Mouse (Mus musculus): ENCODE measurements at regions not wholly inside any gene's neighbourhood (a gene's known extent, or its start where the extent isn't known, plus 50 kb on each side); places are given as distances from the start of the nearest gene placed in this dataset.

DNA sequence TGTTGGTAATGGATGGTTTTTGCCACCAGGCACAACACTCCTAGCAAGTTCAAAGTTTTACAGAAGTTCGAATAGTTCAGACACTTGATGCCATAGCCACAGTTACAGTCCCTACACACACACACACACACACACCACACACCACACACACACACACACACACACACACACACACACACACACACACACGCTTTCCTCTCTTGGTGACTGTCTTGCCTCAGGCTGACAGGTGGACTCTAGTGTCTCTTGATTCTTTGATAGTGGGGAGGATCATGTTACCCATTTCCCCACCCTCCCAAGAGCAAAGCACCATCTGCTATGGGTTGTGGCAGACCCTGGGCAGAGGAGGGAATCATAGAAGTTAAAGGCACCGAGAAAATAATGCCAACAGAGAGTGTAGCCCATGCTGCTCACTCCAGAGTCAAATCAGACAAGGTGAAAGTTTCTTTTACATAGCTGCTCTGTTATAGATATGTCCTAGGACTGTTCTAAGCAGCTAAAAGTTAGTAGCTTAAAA, 75.9 kb downstream of the Klhl25 start:
- DNase-seq (ENCODE audit: low spot score): no peak

DNA sequence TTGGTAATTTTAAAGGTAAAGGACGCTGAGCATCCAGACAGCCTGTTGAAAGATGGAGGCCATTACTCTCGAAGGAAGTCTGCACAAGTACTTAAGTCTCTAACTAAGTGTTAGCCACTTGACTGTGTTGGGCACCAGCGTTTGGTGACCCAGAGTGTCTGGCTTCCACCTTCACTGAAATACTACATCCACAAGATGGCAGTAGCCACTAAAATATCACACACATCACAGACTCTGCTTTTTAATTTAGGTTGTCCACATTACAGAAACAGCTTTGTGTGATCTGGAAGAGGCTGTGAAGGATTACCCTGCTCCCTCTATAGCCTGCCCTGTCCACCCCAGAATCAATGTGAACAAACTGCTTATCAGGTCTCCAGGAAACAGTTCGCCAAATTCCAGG, 79.4 kb downstream of the Klhl25 start:
- no peak for DNase-seq (ENCODE audit: low spot score)

DNA sequence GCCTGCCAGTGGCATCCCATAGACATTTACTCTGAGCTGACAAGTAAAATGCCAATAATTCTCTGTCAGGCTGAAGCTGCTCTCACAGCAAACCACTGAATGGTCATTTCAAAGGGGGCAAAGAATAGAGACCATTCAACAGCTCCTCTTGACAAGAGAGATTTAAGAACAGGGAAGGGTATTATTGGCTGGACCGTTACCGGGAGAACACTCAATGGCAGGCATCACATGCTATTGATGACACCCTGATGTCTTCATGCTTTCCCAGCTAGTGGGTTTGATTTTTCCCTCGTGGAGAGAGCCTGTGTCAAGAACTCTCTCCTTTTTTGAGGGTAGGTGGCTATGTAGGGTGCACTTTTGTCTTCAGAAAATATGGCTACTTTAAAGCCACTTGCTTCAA, 95.7 kb downstream of the Klhl25 start:
- no peak for DNase-seq (ENCODE audit: low spot score)

DNA sequence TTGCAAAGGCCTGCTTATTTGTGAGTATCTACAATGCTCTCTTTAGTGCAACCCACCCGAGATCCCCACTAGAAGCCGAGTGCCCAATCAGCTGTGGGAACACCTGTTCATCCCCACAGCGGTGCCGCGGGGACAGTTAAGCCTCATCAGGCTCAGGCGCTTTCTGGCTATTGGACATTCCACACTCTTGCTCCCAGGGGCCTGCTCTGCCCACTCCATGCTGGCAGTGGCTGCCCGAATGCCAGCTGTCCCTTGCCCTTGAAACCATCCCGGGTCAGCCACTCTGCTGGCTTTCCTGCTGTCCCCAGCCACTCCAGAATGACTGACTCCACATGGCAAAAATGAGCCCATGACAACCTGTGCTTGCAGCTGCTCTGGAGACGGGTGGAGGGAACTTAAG, 107.6 kb downstream of the Klhl25 start:
- DNase-seq (ENCODE audit: low spot score): no peak

DNA sequence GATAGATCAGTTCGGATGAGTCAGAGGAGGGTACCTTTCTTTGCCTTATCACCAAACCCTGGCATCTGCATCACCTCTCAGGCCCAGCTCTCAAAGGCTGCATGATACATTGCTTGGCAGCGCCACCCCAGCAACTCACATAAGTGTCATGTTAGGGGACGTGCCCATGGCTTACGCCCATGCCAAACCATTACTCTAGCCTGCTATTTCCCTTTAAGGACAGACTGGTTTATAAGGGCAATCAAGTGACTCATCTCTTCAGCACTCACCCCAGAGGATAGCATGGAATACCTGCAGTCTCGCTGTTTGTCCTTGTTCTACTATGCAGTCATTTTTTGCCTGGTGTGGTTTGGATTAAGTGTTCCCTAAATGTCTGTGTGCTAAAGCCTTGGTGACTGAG, 109.3 kb downstream of the Klhl25 start:
- no peak for DNase-seq (ENCODE audit: low spot score)

DNA sequence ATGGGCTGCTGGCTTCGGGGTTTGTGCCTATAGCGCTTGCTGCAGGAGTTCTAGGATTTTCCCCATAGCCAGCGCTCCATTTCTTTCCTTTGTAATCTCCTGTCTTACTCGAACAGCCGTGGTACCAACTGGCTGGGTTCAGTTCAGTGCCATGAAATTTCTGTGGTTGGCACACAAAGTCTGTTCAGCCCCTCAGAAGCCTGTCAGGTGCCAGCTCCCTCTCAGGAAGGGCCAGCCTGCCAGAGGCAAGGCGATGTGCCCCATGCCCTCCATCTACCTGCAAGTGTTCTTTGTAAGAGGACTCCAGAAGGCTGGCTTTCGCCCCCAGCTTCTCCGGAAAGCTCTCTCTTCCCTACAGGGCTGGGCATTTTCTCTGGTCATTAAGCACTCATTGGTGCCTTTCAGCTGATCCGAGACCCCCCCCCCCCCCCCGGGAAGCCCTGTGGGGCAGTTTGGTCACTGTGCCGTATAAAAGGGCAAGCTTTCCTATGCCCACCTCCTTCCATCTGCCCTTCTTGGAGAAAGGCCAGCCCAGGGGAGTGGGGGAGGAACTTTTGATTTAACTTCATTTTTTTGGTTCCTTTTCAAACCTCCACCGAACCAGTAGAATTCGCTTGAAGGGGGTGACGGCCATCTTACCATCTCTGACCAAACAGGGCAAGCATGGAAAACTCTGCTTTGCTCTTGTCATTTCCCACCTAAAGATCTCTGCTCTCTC, 112.0 kb downstream of the Klhl25 start:
- no peak for DNase-seq (ENCODE audit: low spot score)

DNA sequence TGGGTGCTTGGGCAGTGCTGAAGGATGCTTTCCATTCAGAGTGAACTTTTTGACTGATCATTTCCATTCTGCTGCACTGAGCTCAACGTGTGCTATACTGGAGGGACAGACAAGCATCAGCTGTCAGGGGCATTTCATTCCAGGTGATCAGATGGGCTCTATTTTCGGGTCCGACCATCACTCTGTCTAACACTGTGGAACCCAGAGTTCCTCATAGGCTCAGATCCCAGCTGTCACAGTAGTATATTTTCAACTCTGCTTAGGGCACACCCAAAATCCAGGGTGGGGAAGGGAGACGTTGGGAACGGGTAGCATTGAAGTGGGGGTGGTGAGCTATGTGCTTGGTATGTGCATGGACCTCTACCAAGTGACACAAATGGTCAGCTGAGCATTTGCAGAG, 120.1 kb downstream of the Klhl25 start:
- DNase-seq (ENCODE audit: low spot score): no peak

DNA sequence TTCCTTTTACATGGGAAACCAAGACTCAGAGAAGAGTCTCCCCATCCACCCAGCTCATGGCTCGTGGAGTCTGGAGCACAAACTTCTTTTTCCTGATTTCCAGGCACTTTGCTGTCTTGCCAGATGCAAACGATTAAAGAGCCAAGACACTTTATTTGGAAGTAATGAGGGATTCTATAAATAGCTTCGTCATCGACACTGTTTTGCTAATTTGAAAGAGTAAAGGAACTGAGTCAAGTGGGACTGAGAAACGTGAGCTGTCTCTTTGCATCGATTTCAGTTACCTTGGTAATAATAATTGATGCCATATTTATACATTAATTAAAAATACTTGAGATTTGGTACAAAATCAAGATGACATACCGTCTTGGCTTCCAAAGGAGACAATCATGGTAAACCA, 122.8 kb downstream of the Klhl25 start:
- DNase-seq (ENCODE audit: low spot score): no peak

DNA sequence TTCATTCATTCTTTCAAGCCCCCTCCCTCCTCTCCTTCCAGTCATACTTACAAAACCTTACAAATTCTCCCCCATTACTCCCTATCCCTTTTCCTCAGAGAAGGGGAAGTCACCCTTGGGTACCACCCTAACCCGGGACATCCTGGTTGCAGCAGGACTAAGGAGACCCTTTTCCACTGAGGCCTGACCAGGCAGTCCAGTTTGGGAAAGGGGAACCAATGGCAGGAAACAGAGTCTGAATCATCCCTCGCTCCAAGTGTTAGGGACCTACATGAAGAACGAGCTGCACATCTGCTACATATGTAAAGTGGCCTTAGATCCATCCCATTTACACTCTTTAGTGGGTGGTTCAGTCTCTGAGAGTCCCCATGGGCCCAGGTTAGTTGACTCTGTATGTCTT, 123.6 kb downstream of the Klhl25 start:
- no peak for DNase-seq (ENCODE audit: low spot score)

DNA sequence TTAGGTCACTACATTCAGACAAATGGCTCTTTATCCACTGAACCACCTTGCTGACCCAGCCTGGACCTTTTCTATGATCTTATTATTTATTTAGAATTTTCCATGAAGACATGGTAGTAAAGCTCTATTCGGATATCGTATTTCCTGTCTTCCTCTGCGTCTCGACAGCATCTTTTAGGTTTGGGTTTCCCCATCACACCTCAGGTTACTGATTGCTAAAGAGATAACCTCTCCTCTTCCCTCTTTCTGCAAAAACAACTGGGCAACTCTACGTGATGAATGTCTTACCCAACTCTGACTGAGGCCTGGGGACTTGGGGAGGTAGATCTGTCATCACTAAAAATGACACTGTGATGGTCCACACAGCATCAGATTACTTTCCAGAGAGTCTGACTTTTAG, 133.4 kb downstream of the Klhl25 start:
- no peak for DNase-seq (ENCODE audit: low spot score)

DNA sequence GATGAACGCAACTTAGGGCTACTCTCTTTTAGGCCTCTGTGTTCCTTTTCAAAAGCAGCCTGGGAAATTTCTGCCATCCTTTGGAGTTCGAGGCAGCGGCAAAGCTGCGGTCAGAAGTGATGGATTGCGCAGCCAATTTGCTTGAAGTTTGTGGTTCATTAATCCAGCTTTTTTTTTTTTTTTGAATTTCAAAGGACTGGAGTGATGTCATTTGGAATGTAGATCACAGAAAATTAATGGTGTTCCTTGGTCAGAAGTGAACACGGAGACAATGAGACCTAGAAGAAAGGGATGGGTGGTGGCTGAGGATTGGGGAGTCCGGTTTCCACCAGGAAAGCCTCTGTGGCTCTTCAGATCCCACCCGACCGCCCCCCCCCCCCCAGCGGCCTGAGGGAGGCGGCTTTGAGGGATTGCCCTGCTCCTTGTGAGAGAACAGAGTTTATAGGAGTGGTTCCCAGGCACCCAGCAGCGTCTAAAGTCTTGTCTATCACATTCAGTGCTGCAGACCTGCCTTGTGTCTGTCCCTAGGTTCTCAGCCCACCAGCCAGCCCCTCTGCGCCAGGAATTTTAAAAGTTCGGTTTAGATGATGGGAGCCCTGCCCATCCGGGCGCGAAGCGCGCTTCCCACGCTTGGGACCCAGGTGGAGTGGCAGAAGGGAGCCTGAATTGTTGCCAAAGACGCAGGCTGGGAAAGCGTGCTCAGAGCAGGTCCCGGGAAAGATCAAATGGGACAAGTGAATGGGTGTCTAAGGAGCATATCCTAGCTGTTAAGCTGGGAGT, 135.1 kb downstream of the Klhl25 start:
- peak; percentile 3 for DNase-seq (ENCODE audit: low spot score)

DNA sequence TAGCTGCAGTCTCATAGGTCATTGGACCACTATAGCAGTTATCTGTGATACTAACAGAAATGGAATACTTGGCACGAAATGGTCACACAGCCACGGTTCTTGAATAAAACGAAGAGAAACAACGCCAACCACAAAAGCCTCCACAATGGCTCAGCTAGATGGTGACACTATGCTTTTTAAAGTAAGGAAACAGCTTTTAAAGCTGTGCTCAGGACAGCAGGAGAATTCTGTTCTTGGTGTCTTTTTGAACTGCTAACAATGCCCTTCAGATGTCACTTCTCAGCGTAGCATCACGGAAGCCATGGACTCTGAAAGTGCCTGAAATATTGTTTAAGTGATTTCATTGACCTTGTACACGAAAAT, 135.7 kb downstream of the Klhl25 start:
- DNase-seq (ENCODE audit: low spot score): no peak

DNA sequence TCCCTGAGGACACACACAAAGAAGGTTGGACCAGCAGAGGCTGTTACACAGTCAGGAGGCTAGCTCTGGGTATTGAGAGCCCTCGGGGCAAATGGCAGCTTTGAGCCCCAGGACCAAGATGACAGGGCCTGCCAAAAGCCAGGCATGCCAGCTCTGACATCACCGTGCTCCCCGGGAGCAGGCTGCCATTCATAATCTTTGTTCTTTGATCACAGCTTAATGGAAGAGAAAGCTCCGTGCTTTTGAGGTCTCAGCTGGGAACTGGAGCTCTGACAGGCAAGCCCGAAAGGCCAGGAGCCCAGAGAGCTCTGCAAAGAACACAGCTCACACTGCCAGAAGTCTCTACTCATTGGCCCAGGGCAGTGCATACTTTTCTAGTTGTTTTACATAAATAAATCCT, 150.7 kb downstream of the Klhl25 start:
- no peak for DNase-seq (ENCODE audit: low spot score)

DNA sequence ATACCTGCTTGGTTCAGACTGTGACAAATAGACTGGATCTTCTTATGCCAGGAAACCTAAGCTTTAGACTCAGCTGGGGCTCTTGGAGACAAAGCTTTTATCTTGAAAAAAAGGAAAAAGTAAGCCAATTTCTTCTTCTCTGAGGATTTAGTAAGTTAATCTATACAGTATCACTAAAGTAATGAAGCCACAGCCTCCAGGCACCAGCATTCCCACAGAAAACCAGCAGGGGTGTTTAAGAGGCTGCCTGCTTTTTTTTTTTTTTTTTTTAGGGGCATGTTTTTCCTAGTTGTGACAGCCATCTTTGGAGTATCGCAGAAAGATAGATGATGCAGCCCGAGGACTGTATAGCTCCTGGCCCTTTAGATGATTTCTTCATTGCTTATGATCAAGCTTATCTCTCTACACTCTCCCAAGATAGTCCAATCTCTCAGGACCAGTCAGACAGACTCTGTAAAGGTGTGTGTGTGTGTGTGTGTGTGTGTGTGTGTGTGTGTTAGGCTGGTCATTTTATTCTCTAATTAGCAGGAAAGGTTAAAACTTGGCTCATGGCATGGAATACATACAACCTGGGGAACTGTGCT, 151.3 kb downstream of the Klhl25 start:
- DNase-seq (ENCODE audit: low spot score): no peak

DNA sequence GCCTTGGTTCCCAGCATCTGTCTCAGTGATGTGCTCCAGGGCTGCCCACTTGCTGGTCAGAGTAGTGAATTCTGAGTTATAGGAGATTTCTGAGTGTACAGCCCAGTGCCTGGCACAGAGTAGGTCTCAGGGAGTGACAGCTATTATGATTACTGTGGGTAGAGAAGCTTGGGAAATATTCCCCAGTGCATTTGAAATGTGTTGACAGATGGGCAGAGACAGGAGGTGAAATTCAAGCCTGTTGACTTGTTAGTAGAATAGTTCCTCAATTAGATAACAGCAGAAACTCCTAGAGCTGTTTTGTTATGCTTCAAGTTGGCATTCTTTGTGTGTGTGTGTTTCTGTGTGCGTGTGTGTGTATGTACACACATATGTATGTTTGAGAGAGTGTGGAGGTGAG, 152.9 kb downstream of the Klhl25 start:
- no peak for DNase-seq (ENCODE audit: low spot score)

DNA sequence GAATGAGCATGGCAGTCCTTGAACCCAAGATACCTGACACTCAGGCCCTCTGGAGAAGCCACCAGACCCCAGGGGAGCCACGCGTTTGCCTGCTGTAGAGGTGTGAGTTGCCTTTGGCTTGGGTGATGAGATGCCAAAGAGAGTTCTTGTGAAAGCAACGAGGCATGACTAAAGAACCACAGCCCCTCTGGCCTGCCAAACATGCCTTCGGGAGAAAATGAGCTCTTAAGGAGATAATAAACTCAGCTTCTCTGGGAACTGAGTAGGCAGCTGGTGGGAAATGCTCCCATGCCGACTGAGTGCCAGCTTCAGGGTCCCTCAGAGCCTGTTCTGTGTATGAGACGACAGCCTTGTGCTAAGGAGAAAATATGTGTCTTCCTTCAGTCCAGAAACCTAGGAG, 160.1 kb downstream of the Klhl25 start:
- DNase-seq (ENCODE audit: low spot score): no peak

DNA sequence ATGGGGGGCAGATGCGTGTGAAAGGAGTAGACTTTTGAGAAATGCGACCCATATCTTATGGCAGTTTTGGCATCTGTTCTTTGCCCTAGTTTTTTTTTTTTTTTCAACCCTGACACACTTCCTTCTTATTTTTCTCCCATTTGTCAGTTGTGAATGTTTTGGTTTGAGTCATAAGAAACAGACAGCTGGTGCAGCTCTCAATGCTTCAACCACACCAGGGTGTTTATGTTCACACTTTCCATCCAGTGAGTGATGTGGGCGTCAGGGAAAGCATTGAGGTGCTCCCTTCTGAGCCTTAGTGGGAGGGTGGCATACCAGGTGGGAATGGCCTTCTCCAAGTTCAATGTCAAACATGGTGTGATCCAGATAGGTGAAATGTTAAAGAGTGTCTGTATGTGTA, 181.9 kb upstream of the Agbl1 start:
- DNase-seq (ENCODE audit: low spot score): no peak

DNA sequence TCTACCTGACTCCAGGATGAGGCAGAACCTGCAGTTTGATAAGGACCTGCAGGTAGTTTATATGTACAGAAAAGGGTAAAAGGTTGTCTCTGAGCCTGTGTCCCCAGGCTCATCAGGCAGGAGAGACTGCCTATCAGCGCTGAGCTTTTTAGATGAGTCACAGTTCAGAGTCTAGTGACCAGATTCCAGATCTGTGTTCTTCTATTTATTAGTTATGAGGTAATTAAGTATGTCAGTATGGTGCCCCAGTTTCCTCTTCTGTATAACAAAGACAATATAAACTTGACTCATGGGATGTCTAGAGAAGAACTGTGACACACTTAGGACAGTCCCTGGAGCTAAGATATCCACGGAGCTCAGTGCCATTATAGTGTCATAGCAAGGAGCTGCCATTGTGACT, 180.3 kb upstream of the Agbl1 start:
- DNase-seq (ENCODE audit: low spot score): no peak

DNA sequence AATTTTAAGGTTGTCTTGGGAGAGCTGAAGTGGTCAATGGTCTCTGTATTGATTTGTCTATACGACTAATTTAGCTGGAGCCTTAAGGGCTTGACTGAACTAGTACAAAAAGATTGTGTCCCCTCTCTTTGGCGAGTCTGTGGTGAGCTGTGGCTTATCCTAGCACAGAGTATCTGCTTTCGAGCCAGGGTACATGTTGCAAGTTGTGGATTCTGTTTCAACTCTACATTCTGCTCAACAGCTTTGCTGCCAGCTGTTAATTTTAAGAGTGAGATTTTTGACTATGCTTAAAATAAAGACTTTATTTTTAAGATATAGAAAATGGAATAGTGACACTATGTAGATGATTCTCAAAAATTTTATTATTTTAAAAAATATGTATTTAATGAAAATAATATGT, 175.8 kb upstream of the Agbl1 start:
- no peak for DNase-seq (ENCODE audit: low spot score)

DNA sequence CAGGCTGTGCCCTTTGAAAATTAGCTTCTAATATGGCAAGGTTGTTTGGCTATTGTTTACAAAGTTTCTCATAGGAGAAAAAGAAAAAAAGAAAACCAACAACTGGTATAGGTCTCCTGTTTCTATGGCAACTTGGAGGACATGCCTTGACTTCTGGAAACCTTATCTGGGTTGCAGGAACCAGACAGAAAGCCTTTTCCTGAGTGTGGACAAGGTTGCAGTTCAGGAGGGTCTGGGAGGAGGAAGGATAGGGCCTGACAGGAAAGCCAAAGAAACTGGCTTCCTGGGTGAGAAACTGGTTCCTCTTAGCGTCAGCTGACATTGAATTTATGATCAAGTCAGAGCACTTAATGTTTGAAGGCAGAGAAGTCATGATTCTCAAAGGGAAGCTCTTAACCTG, 130.5 kb upstream of the Agbl1 start:
- DNase-seq (ENCODE audit: low spot score): no peak

DNA sequence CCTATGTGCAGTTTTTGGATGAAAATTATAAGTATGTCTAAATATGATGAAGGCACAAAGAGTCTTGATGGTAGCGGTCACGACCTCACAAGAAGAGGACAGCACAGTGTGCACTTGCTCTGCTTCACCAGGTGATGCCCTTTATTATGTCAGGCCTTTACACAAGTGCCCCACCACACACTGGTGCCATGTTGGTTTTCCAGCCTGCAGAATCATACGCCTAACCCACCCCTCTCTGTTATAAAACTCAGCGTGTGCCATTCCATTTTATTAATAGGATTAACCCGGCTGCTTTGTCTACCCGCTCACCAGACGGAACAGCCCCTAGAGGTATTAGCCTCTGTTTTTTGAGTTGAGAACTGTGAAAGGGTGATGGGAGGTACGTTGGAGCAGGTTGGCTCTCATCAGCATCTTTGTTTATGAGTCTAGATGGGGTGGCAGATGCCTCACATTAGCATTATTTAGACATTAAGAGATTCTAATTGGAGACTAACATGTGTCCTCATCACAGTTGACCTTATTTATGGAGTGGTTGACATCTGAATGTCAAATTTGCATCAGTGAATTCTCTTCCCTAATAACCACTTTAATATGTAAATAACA, 108.3 kb upstream of the Agbl1 start:
- DNase-seq (ENCODE audit: low spot score): no peak

DNA sequence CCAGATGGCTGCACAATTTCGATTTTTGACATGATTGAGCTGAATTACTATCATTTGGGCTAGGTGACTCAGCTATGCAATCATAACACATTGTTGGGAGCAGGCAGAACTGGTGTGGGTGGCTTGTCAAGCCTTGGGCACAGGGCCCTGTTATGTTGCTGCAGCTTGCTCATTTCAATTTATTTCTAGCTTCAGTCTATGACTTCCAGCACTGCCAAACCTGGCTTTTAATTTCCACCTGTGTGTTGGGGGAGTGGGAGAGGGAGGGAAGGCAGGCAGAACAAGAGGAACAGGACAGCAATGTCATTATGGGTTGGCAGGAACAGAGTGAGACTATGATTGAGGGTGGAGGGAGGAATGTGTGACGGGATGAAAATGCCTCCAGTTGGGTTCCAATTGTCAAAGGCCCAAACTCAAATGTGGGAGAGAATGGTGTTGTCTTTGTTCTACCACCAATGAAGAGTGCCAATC, 102.0 kb upstream of the Agbl1 start:
- DNase-seq (ENCODE audit: low spot score): no peak

DNA sequence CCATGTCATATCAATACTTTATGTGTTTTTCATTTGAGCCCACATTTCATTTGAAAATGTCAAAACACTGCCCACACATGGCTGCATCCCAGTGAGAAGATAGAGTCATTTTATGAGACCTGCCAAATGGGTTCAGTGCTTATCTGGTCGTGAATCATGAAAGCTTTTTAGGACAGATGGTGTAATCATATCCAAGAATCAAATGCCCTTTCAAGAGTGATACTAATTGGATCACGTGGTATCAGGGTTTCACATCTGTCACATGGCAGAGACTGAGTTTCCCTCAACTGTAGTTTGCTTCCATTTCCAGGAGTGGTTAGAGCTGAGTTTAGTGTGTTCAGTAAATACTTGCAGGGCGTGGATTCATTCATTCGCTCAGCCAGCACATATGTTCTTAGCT, 87.2 kb upstream of the Agbl1 start:
- DNase-seq (ENCODE audit: low spot score): no peak

Measured in ovary, postnatal 10 days (tissue).